Mouse (Mus musculus) ES-Bruce4 (cell line): ENCODE results near the gene Golgb1.

Experiments
- CTCF ChIP-seq: IDR thresholded peaks from one replicate; pipeline ENCODE4 v1.8.1; 2011; ENCODE audit warnings: low read depth, low read length
- EP300 ChIP-seq: IDR thresholded peaks from 2 replicates; pipeline ENCODE4 v1.6.1; 2011; ENCODE audit warnings: low read depth, low read length; ENCODE audit not compliant: insufficient read depth
- POLR2A ChIP-seq: IDR thresholded peaks from one replicate; pipeline ENCODE4 v1.8.1; 2011; ENCODE audit warnings: low read length; ENCODE audit not compliant: insufficient read depth

DNA sequence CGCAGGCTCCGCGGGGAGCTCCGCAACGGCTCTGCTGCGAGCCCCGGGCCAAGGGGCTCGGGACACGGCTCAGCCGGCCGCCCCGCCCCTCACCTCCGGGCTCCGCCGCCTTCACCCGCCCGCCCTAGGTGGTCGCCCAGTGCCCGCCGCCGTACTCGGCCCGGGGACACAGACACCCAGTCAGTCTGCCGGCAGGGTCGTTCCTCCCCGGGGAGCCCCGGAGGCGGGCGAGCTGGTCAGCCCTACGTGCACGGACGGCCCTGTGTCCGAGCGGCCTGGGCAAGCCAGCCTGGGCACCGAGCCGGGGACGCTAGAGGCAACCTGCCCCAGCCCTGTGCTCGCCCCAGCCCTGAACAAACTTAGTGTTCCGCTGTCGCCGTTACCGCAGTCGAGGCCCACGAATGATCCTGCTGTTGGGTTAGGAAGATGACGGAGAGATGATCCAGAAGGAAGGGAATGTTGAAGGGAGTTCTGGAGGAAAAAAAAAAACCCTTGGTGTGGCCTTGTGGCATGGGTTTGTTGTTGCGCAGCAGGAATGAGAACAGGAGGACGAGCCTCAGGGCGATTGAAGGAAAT lies 424 bp downstream of the Golgb1 start:
- TF ChIP-seq POLR2A (no peak), CTCF (no peak), EP300 (no peak)
